Mouse (Mus musculus) right cerebral cortex, postnatal 14 days (tissue): Measurements from ENCODE around the gene Lcn5.
"Not testable (repeated sequence)": the region's sequence is repeated elsewhere in the genome, so short reads cannot be mapped to it uniquely, and the experiment has no call there.

ENCODE experiments used
- DNase-seq: peaks from one replicate; pipeline ENCODE4 v3.0.0; 2022

The Lcn5 gene

GRCm38 (mm10) chr2:25679559-25679958, 21.8 kb downstream of the Lcn5 start:
- DNase-seq, result no peak

DNA sequence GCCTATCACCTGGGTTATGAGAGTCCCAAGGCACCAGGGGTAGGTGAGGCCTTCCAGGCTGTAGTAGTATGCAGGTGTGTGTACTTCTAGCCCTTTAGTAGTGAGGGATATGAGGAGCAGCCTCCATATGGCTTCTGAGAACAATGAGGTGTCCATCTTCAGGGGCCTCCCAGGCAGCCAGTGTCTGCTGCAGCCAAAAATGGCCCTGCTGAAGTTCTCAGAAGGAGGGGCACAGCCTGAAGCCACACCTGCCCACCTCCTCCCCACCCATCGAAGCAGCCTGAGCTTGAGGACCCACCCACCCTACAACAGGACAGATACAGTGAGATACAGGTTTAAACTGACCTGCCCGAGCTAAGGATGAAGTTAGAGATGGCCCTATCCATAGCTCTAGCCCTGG, 24.7 kb downstream of the Lcn5 start, which contains the start of gene Lcn10:
Lcn10 (plus strand) TSS at position 301 of the 400 bp plus-strand sequence.
- DNase-seq, result no peak

DNA sequence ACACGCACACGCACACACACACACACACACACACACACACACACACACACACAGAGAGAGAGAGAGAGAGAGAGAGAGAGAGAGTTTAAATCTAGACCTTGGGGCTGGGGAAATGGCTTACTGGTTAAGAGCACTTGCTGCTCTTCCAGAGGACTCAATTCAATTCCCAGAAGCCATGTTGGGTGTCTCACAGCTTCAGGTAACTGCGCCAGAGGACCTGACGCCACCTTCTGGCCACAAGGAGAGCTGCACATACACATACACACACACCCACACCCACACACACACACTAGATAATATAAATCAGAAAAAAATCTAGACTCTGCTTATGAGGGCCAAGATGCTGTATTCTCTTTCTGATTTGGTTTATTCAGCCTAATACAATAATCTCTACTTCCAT, 29.2 kb downstream of the Lcn5 start:
- DNase-seq, result no peak

DNA sequence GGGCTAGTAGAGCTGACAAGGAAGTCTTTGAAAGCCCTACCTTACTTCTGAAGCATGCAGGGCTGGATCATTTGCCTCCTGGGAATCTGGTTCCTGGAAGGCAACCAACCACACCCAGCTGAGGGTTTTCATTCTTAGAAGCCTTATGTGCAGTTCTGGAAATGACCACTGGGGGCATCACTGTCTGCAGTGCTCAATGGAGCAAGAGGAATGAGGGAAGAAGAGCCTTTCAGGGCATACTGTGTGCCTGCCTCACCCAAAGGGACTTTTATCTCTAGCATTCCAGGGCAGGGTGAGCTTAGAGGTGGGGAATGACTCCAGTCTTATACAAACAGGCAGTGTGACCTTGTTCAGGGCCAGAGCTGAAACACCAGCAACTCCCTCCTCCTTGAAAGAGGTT, 36.9 kb downstream of the Lcn5 start:
- DNase-seq, result peak; percentile 72

GRCm38 (mm10) chr2:25696951-25697350, 39.2 kb downstream of the Lcn5 start:
- DNase-seq, result no peak

DNA sequence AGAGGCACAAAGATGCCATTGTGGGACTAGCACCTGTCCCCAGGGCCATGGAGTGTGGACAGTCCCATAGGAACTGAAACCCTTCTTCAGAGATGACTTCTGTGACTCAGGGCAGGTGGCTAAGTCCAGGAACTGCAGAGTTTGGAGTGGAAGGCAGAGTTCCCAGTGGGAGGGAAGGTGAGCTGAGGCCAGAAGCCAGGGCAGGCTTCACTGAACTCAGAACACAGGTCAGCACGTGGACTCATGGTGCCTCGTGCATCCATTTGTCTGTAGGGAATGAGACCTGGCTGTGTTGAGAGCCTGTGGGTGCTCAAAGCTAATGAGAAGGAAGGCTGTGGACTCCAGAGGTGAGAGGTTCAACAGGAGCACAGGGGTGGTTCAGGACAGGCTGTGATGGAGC, 40.9 kb downstream of the Lcn5 start:
- no peak for DNase-seq

DNA sequence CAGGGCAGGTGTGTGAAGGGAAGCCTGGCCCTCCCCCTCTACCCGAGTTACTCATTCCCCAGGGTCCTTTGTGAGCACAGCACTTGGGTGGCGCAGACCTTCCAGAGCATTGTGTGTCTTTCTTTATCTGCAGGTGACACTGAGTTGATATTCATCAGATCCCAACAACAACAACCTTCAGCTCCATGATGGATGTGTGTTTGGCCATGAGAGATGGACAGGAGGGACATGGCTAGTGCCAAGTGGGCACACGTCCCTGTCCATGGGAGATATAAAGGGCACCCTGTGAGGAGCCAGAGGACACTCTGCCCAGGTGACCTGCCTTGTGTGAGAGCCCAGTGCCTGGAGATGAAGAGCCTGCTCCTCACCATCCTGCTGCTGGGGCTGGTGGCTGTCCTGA, 42.0 kb downstream of the Lcn5 start, which contains the start of gene Obp2a:
Obp2a (plus strand) TSS at position 301 of the 400 bp plus-strand sequence.
- DNase-seq, result not testable (repeated sequence)

DNA sequence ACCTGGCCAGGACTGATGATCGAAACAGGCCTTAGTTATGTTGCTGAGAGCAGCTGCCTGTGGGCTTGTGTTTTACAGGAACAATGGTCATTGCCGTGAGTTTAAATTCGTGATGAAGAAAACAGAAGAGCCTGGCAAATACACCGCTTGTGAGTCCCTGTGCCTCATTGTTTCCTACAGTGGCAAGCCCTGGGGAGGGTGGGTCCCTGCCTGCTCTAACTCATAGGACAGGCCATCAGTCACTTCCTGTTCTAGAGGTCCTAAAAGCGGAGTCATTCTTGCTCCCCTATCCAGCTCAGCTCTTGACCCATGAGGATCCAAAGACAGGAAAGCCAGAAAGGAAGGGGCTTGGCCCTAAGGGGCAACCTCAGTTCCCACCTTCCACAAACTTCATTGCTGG, 43.2 kb downstream of the Lcn5 start:
- no peak for DNase-seq

GRCm38 (mm10) chr2:25703706-25704105, 46.0 kb downstream of the Lcn5 start:
- no peak for DNase-seq

DNA sequence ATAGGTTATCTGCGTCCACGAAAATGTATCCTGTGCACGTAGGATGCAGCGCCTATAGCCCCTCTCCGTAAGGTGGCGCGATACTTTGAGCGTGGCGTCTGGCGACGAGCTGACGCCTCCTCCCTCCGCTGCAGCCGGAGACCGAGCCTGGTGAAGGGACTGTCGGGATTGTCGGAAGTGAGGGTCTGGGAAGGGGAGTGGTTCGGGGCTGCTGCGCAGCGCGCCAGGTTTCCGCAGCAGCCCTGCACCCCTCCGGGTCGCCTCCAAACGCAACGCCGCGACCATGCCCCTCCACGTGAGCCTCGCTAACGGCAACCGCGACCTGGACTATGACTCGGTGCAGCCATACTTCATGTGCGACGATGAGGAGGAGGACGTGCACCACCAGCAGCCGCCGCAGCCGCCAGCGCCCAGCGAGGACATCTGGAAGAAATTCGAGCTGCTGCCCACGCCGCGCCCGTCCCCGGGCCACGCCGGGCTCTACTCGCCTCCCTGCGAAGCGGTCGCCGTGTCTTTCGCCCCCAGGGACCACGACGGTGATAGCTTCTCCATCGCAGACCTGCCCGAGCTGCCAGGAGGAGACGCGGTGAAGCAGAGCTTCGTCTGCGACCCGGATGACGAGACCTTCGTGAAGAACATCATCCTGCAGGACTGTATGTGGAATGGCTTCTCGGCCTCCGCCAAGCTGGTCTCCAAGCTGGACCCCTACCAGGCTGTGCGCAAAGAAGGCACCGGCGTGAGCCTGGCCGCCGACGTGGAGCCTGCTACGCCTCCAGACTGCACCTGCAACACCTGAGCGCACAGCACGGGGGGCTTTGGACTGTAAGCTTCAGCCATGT, 49.1 kb downstream of the Lcn5 start, which contains the start of gene Bmyc:
Bmyc (plus strand) TSS at position 97 of the 839 bp plus-strand sequence.
- DNase-seq, result peak; percentile 85

GRCm38 (mm10) chr2:25708121-25708520, 50.4 kb downstream of the Lcn5 start:
- DNase-seq, result peak; percentile 55

DNA sequence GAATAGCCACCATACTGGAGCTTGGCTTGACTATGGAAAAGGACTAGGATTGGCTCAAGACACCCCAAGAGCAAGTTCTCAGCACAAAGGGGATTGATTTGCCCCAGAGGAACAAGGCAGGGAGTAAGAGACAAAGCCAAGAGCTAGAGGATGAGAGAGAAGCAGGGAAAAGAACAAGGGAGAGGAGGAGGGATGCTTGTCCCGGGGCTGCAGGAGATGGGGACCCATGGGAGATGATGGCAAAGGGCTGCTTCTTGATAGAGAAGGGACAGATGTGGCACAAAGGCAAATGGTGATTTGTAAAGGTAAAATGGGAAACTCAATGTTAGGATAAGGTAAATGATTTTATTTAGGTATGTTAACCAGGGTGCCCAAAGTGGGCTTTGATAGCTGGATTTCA, 51.3 kb downstream of the Lcn5 start:
- not testable (repeated sequence) for DNase-seq

DNA sequence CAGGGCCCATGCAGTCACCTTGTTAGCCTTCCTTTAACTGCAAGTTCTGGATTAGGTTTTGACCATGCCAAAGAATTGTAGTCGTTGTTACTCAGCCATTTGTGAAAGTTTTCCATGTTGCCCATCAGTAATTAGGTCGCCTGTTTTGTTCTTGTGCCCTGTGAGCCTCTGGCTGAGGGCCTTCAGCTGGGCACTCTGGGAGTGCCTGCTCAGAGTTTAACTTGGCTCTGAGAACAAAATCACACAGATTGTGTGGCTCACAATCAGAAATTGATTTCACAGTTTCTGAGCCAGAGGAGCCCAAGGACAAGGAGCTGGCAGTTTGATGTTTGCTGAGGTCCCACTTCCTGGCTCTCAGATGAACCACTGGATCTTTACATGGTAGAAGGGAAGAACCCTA, 52.0 kb downstream of the Lcn5 start:
- not testable (repeated sequence) for DNase-seq
